Mouse (Mus musculus) heart, adult 2 months (tissue): Measurements from ENCODE around the gene Zfp704. TPM values are rescaled to one million over a fixed set of nuclear protein-coding genes. Genes with fewer than 3 reads are reported as not detected.
A peak's percentile ranks its signal among the peaks of the same experiment; 100 is the strongest.

ENCODE experiments used
- DNase-seq, 2 experiments: peaks; one replicate each; pipeline ENCODE4 v3.0.0; 2021
- H3K27ac ChIP-seq: fragments of 200-600 bp; 2 replicates; pipeline ENCODE4 v1.8.1; 2022
- H3K27me3 ChIP-seq: fragments of 200-500 bp; 2 replicates; pipeline ENCODE4 v1.6.1; 2012; ENCODE audit warnings: mild to moderate bottlenecking, low read length, inconsistent platforms, mixed read lengths; ENCODE audit not compliant: control insufficient read depth, insufficient read depth
- H3K36me3 ChIP-seq: fragments of 200-500 bp; 2 replicates; pipeline ENCODE4 v1.6.1; 2012; ENCODE audit warnings: low read length, inconsistent platforms; ENCODE audit not compliant: control insufficient read depth, insufficient read depth
- H3K4me1 ChIP-seq: fragments of 200-500 bp; 2 replicates; pipeline ENCODE4 v1.6.1; 2011; ENCODE audit warnings: low read length; ENCODE audit not compliant: control insufficient read depth, insufficient read depth
- H3K4me3 ChIP-seq: fragments of 200-600 bp; 2 replicates; pipeline ENCODE4 v1.8.1; 2022
- H3K79me2 ChIP-seq: fragments of 200-500 bp; replicated peaks from 2 replicates; pipeline ENCODE4 v1.6.1; 2012; ENCODE audit warnings: mild to moderate bottlenecking, inconsistent platforms, low read length, moderate library complexity, mixed read lengths; ENCODE audit not compliant: control insufficient read depth, insufficient read depth
- H3K9ac ChIP-seq: fragments of 200-500 bp; 2 replicates; pipeline ENCODE4 v1.6.1; 2012; ENCODE audit warnings: low read depth, mild to moderate bottlenecking, control low read depth, inconsistent platforms, low read length, mixed read lengths
- CTCF ChIP-seq: fragments of 200-600 bp; IDR thresholded peaks from 2 replicates; pipeline ENCODE4 v1.8.1; 2022; ENCODE audit warnings: antibody characterized with exemption, mild to moderate bottlenecking, moderate library complexity
- EP300 ChIP-seq: fragments of 200-500 bp; IDR thresholded peaks from 2 replicates; pipeline ENCODE4 v1.6.1; 2011; ENCODE audit warnings: low read depth, low read length, control low read depth; ENCODE audit not compliant: insufficient read depth
- POLR2A ChIP-seq: fragments of 200-500 bp; IDR thresholded peaks from 2 replicates; pipeline ENCODE4 v1.6.1; 2011; ENCODE audit warnings: mild to moderate bottlenecking, low read depth, low read length, control low read depth; ENCODE audit not compliant: insufficient read depth
- WGBS: fragments of 180-500 bp; shearing (Covaris S2); methylation state at CpG from one replicate; pipeline ENCODE4 v1.1.7; 2018; 5-methylcytosine and 5-hydroxymethylcytosine counted together
- intact Hi-C: fragments of 180-260 bp; cut with DNase I; formaldehyde crosslinking; loops from one replicate; pipeline ENCODE4 v1.15.1; 2025
- polyA plus RNA-seq: library from polyadenylated mRNA; depleted of rRNA; stranded (reverse); fragments of >200 nt; gene quantifications from 2 replicates; pipeline ENCODE4 v1.2.3, GENCODE M21; 2012
- total RNA-seq, 2 experiments: library from RNA; stranded (reverse); gene quantifications; 2 replicates each; pipeline ENCODE4 v1.2.3; 2021

The Zfp704 gene
- total and polyA plus RNA-seq, 3 experiments, result 3.3 to 14.2 (median 13.4) TPM

- TF ChIP-seq CTCF, result no peak
- TF ChIP-seq EP300, result no peak
- TF ChIP-seq POLR2A, result no peak
- no peaks in the 10 kb centered on the region for H3K36me3 ChIP-seq
- no peak overlapping the region for H3K4me3 ChIP-seq
- no peaks in the 10 kb centered on the region for H3K4me1 ChIP-seq
- no peak overlapping the region for H3K9ac ChIP-seq
- no peak overlapping the region for H3K27ac ChIP-seq
- no peaks in the 10 kb centered on the region for H3K27me3 ChIP-seq
- H3K79me2 ChIP-seq, result no peaks in the 10 kb centered on the region
- DNase-seq, result peak in 1 of 2 experiments; percentile 12
- intact Hi-C loops, result no loop called here
- 67% methylated on average over 8 of the region's 8 CpGs for WGBS
Observed at GRCm38 (mm10) chr3:9454556-9455330, 155.1 kb downstream of the Zfp704 start.

- TF ChIP-seq CTCF (no peak), POLR2A (no peak), EP300 (no peak)
- Histone ChIP-seq H3K36me3 (no peaks in the 10 kb centered on the region), H3K4me1 (no peaks in the 10 kb centered on the region), H3K4me3 (no peak overlapping the region), H3K79me2 (no peaks in the 10 kb centered on the region), H3K27ac (no peak overlapping the region), H3K27me3 (no peaks in the 10 kb centered on the region), H3K9ac (no peak overlapping the region)
- 94% methylated on average over 12 of the region's 12 CpGs for WGBS
- no peak for DNase-seq
- intact Hi-C loops, result no loop called here
Observed at GRCm38 (mm10) chr3:9450521-9450920, 159.4 kb downstream of the Zfp704 start.

- Histone ChIP-seq H3K9ac (no peak overlapping the region), H3K36me3 (no peaks in the 10 kb centered on the region), H3K27ac (no peak overlapping the region), H3K79me2 (no peaks in the 10 kb centered on the region), H3K4me3 (no peak overlapping the region), H3K27me3 (no peaks in the 10 kb centered on the region), H3K4me1 (no peaks in the 10 kb centered on the region)
- no peak for DNase-seq
- 77% methylated on average over 7 of the region's 7 CpGs for WGBS
- intact Hi-C loops, result no loop called here
- TF ChIP-seq CTCF, result no peak
- no peak for TF ChIP-seq POLR2A
- TF ChIP-seq EP300, result no peak
Observed at GRCm38 (mm10) chr3:9449261-9450007, 160.5 kb downstream of the Zfp704 start.

GRCm38 (mm10) chr3:9448541-9448940, 161.3 kb downstream of the Zfp704 start:
- no peak overlapping the region for H3K27ac ChIP-seq
- intact Hi-C loops, result no loop called here
- 97% methylated on average over 5 of the region's 5 CpGs for WGBS
- DNase-seq, result no peak
- no peaks in the 10 kb centered on the region for H3K27me3 ChIP-seq
- H3K9ac ChIP-seq, result no peak overlapping the region
- no peaks in the 10 kb centered on the region for H3K36me3 ChIP-seq
- H3K79me2 ChIP-seq, result no peaks in the 10 kb centered on the region
- TF ChIP-seq EP300, result no peak
- TF ChIP-seq POLR2A, result no peak
- TF ChIP-seq CTCF, result peak; percentile 24
- H3K4me3 ChIP-seq, result no peak overlapping the region
- no peaks in the 10 kb centered on the region for H3K4me1 ChIP-seq

- intact Hi-C loops, result no loop called here
- Histone ChIP-seq H3K36me3 (no peaks in the 10 kb centered on the region; the same call in 1 of the 2 replicates), H3K27me3 (no peaks in the 10 kb centered on the region), H3K9ac (no peak overlapping the region), H3K4me1 (peaks cover 11% of the 10 kb centered on the region), H3K27ac (no peak overlapping the region), H3K4me3 (no peak overlapping the region), H3K79me2 (no peaks in the 10 kb centered on the region)
- 76% methylated on average over 5 of the region's 5 CpGs for WGBS
- peak in 1 of 2 experiments; percentile 11 for DNase-seq
- TF ChIP-seq EP300 (no peak), CTCF (no peak), POLR2A (no peak)
Observed at GRCm38 (mm10) chr3:9444558-9444957, 165.3 kb downstream of the Zfp704 start.

- no peaks in the 10 kb centered on the region; the same call in 1 of the 2 replicates for H3K36me3 ChIP-seq
- intact Hi-C loops, result no loop called here
- H3K4me1 ChIP-seq, result peaks cover 12% of the 10 kb centered on the region
- H3K27me3 ChIP-seq, result no peaks in the 10 kb centered on the region
- H3K9ac ChIP-seq, result no peak overlapping the region
- no peak overlapping the region for H3K4me3 ChIP-seq
- TF ChIP-seq CTCF (no peak), POLR2A (no peak), EP300 (no peak)
- DNase-seq, result peak in 1 of 2 experiments; percentile 9
- WGBS, result 94% methylated on average over 7 of the region's 7 CpGs
- no peak overlapping the region for H3K27ac ChIP-seq
- no peaks in the 10 kb centered on the region for H3K79me2 ChIP-seq
Observed at GRCm38 (mm10) chr3:9443981-9444380, 165.9 kb downstream of the Zfp704 start.
